Mouse (Mus musculus) brain, embryonic 14.5 days (tissue): ENCODE measurements at regions not wholly inside any gene's neighbourhood (a gene's known extent, or its start where the extent isn't known, plus 50 kb on each side); places are given as distances from the start of the nearest gene placed in this dataset.

ENCODE experiments used
- DNase-seq: peaks from one replicate; pipeline ENCODE4 v3.0.0-alpha.2; 2011; ENCODE audit warnings: low read depth
- CTCF ChIP-seq: fragments of 200-500 bp; IDR thresholded peaks from 2 replicates; pipeline ENCODE4 v1.5.1; 2012; ENCODE audit warnings: inconsistent platforms, mild to moderate bottlenecking, moderate library complexity, borderline replicate concordance; ENCODE audit not compliant: insufficient read depth, insufficient read length; ENCODE audit errors: extremely low read depth
- POLR2A ChIP-seq: fragments of 200-500 bp; IDR thresholded peaks from 2 replicates; pipeline ENCODE4 v1.6.1; 2012; ENCODE audit warnings: mild to moderate bottlenecking, inconsistent platforms, borderline replicate concordance; ENCODE audit not compliant: poor library complexity, insufficient read depth, insufficient read length, severe bottlenecking; ENCODE audit errors: extremely low read depth

GRCm38 (mm10) chr3:115792606-115793005 lies 77.7 kb upstream of the S1pr1 start:
- no peak for TF ChIP-seq CTCF
- TF ChIP-seq POLR2A, result no peak
- no peak for DNase-seq

GRCm38 (mm10) chr3:115793344-115794059 lies 78.6 kb upstream of the S1pr1 start:
- TF ChIP-seq CTCF (no peak), POLR2A (no peak)
- peak; percentile 33 for DNase-seq

- TF ChIP-seq CTCF (no peak), POLR2A (no peak)
- DNase-seq, result no peak
Measured at GRCm38 (mm10) chr3:115799326-115799725, 84.5 kb upstream of the S1pr1 start.

GRCm38 (mm10) chr3:115799981-115800380 lies 85.1 kb upstream of the S1pr1 start:
- no peak for DNase-seq
- TF ChIP-seq CTCF (no peak), POLR2A (no peak)

DNA sequence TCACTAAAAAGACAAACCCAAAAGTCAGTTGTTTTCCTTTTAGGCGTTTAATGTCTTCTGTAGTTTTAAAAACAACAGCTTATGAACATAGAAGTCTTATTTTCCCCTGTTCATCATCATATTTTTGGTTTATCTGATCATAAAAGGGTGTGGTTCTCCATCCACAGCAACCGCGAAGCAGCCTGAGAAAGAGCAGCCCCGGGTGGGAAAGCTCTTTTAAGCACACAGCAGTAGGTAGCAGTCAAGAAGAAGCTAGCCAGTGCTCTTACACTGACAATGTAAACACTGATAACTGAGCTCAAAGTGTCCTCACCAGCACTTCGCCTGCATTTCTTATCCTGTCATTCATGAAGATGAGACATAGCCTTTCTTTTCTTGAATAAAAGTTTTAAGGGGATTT lies 86.0 kb upstream of the S1pr1 start:
- DNase-seq, result no peak
- TF ChIP-seq POLR2A (no peak), CTCF (no peak)

GRCm38 (mm10) chr3:115801581-115802200 lies 85.9 kb upstream of the Dph5 start:
- TF ChIP-seq POLR2A (no peak), CTCF (no peak)
- DNase-seq, result no peak

DNA sequence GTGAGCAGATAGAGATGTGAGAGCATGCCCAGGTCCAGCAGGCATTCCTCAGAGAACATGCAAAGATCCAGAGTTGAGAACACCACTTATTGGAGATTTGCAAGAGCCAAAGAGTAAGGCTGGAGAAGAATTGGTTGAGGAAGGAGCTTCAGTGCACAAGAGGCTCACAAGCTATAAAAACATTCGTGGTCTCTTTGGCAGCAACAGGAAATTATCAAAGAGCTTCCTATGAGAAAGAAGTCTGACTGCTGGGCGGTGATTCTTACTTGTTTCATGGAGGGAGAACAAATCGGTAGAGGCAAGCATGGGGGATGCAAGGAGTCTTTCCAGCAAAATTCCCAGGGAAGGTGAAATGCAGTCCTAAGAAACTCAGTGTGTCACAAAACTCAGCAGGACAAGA lies 83.0 kb upstream of the Dph5 start:
- TF ChIP-seq CTCF (no peak), POLR2A (no peak)
- no peak for DNase-seq

- TF ChIP-seq POLR2A (no peak), CTCF (no peak)
Measured at GRCm38 (mm10) chr3:115807032-115807431, 80.6 kb upstream of the Dph5 start.

DNA sequence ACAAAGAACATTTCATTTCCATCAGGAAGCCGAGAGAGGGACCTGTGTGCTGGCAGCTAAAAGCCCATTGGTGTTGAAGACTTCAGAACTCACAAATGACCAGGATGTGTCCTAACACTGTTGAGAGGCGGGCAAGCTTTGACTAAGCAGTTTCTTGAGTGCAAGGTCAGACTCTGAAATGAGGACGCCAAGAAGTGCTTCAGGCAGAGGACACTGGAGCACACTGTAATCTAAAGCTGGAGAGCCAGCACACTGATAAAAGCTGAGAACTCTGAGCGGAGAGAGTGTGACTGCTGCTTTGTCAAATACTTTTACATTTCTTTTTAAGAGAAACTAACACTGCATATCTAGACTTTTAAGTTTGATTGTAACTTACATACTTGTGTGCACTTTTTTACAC lies 72.5 kb upstream of the Dph5 start:
- DNase-seq, result no peak
- TF ChIP-seq POLR2A, result no peak
- no peak for TF ChIP-seq CTCF

More at GRCm38 (mm10) chr3:115807032-115807431, 80.6 kb upstream of the Dph5 start:
- no peak for DNase-seq

- no peak for DNase-seq
- TF ChIP-seq CTCF (no peak), POLR2A (no peak)
Measured at GRCm38 (mm10) chr3:115815571-115816156, 72.0 kb upstream of the Dph5 start.

- no peak for DNase-seq
- TF ChIP-seq POLR2A (no peak), CTCF (no peak)
Measured at GRCm38 (mm10) chr3:115816328-115817160, 71.1 kb upstream of the Dph5 start.
